Mouse (Mus musculus) heart, adult 8-10 months (tissue): ENCODE data around the gene Olfr1263. TPM values are rescaled to one million over a fixed set of nuclear protein-coding genes. Genes with fewer than 3 reads are reported as not detected.

ENCODE experiments used
- DNase-seq: peaks from one replicate; pipeline ENCODE4 v3.0.0; 2022; ENCODE audit warnings: low spot score
- total RNA-seq, 4 experiments: library from RNA; stranded (reverse); gene quantifications; 2 replicates each; pipeline ENCODE4 v1.2.4; 2022

The Olfr1263 gene
- total RNA-seq: not detected

GRCm38 (mm10) chr2:90011831-90012230 is at the start of gene Olfr1263:
Olfr1263 (plus strand) TSS chr2:90012131.
- no peak for DNase-seq

DNA sequence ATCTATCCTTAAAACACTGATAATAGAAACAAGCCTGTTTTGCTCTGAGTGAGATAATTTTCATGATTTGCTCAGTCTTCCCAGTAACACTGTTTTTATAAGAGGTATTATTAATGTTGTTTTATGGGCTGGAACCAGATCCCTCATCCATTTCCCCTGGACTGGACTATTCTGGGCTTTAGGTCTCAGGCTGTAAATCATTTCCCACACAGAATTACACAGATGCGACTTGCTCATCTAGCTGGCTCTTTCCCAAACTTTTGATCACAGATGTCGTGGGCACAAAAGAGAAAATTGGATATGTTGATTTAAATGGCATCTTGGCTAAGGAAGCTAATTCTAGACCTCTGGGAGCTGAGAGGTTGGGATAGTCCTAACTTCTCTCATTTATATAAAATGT is 37.7 kb upstream of the Olfr1263 start, which contains the start of gene Olfr1260:
Olfr1260 (plus strand) TSS at position 157 of the 400 bp plus-strand sequence.
- DNase-seq: no peak

- no peak for DNase-seq
These were observed 34.2 kb upstream of the Olfr1263 start for GRCm38 (mm10) chr2:89977709-89978108.

- no peak for DNase-seq
These were observed 21.0 kb upstream of the Olfr1263 start, which contains the start of gene Olfr1261 for GRCm38 (mm10) chr2:89990921-89991320. Olfr1261 (plus strand) TSS chr2:89991221.

DNA sequence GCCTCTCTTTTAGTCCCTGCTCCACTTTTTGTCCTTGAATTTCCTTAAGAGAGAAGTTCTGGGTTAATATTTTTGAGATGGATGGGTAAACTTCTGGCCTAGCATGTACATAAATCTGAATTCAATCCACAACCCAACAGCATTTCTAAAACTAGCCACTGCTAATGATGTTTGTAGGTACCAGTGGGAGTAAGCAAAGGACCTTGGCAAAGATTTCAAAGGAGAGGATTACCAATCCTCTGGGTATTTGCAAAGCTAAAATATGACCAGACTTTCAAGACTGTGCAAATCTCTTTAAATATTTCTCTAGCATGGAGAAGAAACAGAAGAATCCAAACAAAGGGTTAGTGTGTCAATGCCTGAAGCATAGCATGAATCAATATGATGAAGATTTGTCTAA is 12.1 kb upstream of the Olfr1263 start, which contains the start of gene Olfr1262:
Olfr1262 (plus strand) TSS at position 301 of the 400 bp plus-strand sequence.
- no peak for DNase-seq

GRCm38 (mm10) chr2:90025477-90025876 is 13.5 kb downstream of the Olfr1263 start, which contains the start of gene Olfr1264:
Olfr1264 (minus strand) TSS chr2:90025577.
- DNase-seq: no peak

GRCm38 (mm10) chr2:90035037-90035436 is 23.1 kb downstream of the Olfr1263 start, which contains the start of gene Olfr1265:
Olfr1265 (plus strand) TSS chr2:90035337.
- no peak for DNase-seq

DNA sequence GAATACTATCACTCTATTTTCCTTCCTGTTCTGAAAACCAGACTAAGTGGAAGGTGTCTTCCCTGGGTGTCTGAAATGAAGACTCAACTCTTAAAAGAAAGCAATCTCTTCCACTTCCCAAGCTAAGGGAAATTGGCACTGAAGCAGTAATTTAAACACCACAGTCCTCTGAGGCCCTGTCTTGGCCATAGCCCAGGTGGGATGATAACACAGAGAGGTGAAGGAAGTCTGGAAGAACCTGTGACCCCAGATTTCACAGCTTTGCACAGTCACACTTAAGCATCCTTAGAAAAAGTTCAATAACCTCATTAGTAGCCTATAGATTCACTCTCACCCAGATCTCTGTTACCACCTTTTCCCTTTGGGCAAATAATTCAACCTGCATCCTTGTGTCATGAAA is 51.6 kb downstream of the Olfr1263 start, which contains the start of gene Olfr140:
Olfr140 (minus strand) TSS at position 101 of the 400 bp plus-strand sequence.
- no peak for DNase-seq

Other genes with a start within 250 kb of the Olfr1263 start
- gene Olfr1254, start 218.5 kb upstream of the Olfr1263 start, total RNA-seq: not detected
- not detected for gene Olfr1255, start 200.1 kb upstream of the Olfr1263 start, total RNA-seq
- not detected for gene Olfr1256, start 170.6 kb upstream of the Olfr1263 start, total RNA-seq
- gene Olfr48, start 163.9 kb upstream of the Olfr1263 start, total RNA-seq: not detected
- not detected for gene Olfr1257, start 133.7 kb upstream of the Olfr1263 start, total RNA-seq
- gene Olfr1258, start 84.8 kb upstream of the Olfr1263 start, total RNA-seq: not detected
- not detected for gene Olfr1259, start 63.5 kb upstream of the Olfr1263 start, total RNA-seq
- not detected for gene Olfr1260, start 37.8 kb upstream of the Olfr1263 start, total RNA-seq
- gene Olfr1261, start 20.9 kb upstream of the Olfr1263 start, total RNA-seq: not detected
- gene Olfr1262, start 12.0 kb upstream of the Olfr1263 start, total RNA-seq: not detected
- not detected for gene Olfr1264, start 13.4 kb downstream of the Olfr1263 start, total RNA-seq
- gene Olfr1265, start 23.2 kb downstream of the Olfr1263 start, total RNA-seq: not detected
- gene Olfr140, start 51.5 kb downstream of the Olfr1263 start, total RNA-seq: not detected
- gene Olfr1269, start 109.3 kb downstream of the Olfr1263 start, total RNA-seq: not detected
- not detected for gene Olfr32, start 130.2 kb downstream of the Olfr1263 start, total RNA-seq
- not detected for gene Olfr1270, start 141.0 kb downstream of the Olfr1263 start, total RNA-seq
- not detected for gene Olfr1506, start 212.4 kb downstream of the Olfr1263 start, total RNA-seq
- not detected for gene Olfr142, start 245.5 kb downstream of the Olfr1263 start, total RNA-seq